Mouse (Mus musculus): ENCODE data around the gene Perm1. TPM values are rescaled to one million over a fixed set of nuclear protein-coding genes. Genes with fewer than 3 reads are reported as not detected.

Perm1 gene
- total and polyA plus RNA-seq, 3 experiments, result 0.19 to 1.8 TPM; not detected in 1

GRCm38 (mm10) chr4:156203413-156204131 is 12.1 kb upstream of the Perm1 start (continued):
- TF ChIP-seq MYC (IDR thresholded peaks at IDR 0.05; ENCODE audit: low read depth, low read length) (no peak), BHLHE40 (IDR thresholded peaks at IDR 0.05; ENCODE audit: borderline replicate concordance, low read depth, low read length) (no peak), EP300 (IDR thresholded peaks at IDR 0.05; ENCODE audit: low read depth in 1 of 2, low read length in 2 of 2) (no peak)

- DNase-seq (ENCODE audit: low read depth, low spot score), result no peak
- no peaks in the 10 kb centered on the region for H3K27me3 ChIP-seq (ENCODE audit: control insufficient read depth in 1 of 2, insufficient read depth in 2 of 2, low read length in 2 of 2)
- TF ChIP-seq TBP (IDR thresholded peaks at IDR 0.05; ENCODE audit: low read depth, low read length) (no peak), USF2 (IDR thresholded peaks at IDR 0.05; ENCODE audit: borderline replicate concordance in 1 of 2, insufficient read depth in 1 of 2, low read depth in 1 of 2, low read length in 2 of 2) (no peak), RAD21 (IDR thresholded peaks at IDR 0.05; ENCODE audit: low read depth, low read length) (no peak), POLR2A (IDR thresholded peaks at IDR 0.05; ENCODE audit: control insufficient read depth in 1 of 2, insufficient read depth in 1 of 2, low read depth in 1 of 2, low read length in 2 of 2, poor library complexity in 1 of 2) (no peak), ELF1 (IDR thresholded peaks at IDR 0.05; ENCODE audit: low read depth, low read length) (no peak), POLR2AphosphoS5 (IDR thresholded peaks at IDR 0.05; ENCODE audit: borderline replicate concordance, low read depth, low read length) (no peak), MXI1 (IDR thresholded peaks at IDR 0.05; ENCODE audit: low read depth, low read length) (no peak), MEF2A (IDR thresholded peaks at IDR 0.05; ENCODE audit: extremely low read depth, insufficient replicate concordance, low read depth, low read length, poor library complexity, severe bottlenecking) (no peak), CHD2 (IDR thresholded peaks at IDR 0.05; ENCODE audit: low read length) (no peak), CHD1 (IDR thresholded peaks at IDR 0.05; ENCODE audit: low read depth, low read length) (no peak), USF1 (IDR thresholded peaks at IDR 0.05; ENCODE audit: low read depth, low read length) (no peak), TAL1 (IDR thresholded peaks at IDR 0.05; ENCODE audit: low read length) (no peak), MAX (IDR thresholded peaks at IDR 0.05; ENCODE audit: low read length) (no peak), EP300 (IDR thresholded peaks at IDR 0.05; ENCODE audit: low read depth in 1 of 2, low read length in 2 of 2) (no peak), ETS1 (IDR thresholded peaks at IDR 0.05; ENCODE audit: low read depth, low read length) (no peak), GATA1 (IDR thresholded peaks at IDR 0.05; ENCODE audit: low read depth, low read length) (no peak), ZKSCAN1 (IDR thresholded peaks at IDR 0.05; ENCODE audit: low read depth, low read length) (no peak), BHLHE40 (IDR thresholded peaks at IDR 0.05; ENCODE audit: borderline replicate concordance, low read depth, low read length) (no peak), TCF12 (IDR thresholded peaks at IDR 0.05; ENCODE audit: low read depth, low read length) (no peak), KAT2A (conservative IDR thresholded peaks at IDR 0.05; ENCODE audit: low read depth, low read length) (no peak)
These were observed 6.8 kb upstream of the Perm1 start for GRCm38 (mm10) chr4:156208872-156209271.

More at GRCm38 (mm10) chr4:156208872-156209271, 6.8 kb upstream of the Perm1 start:
- Histone ChIP-seq H3K4me3 (ENCODE audit: control insufficient read depth in 1 of 2, insufficient read depth in 1 of 2, low read depth in 2 of 2, low read length in 2 of 2) (no peak overlapping the region), H3K9ac (ENCODE audit: control insufficient read depth, low read depth, low read length, poor library complexity, severe bottlenecking) (no peak overlapping the region), H3K4me1 (ENCODE audit: control insufficient read depth in 1 of 2, insufficient read depth in 2 of 2, low read length in 2 of 2) (peaks cover 2 to 18% of the 10 kb centered on the region in 2 experiments; a peak in 3 of 4 replicates), H3K27ac (ENCODE audit: control insufficient read depth, low read depth, low read length) (no peak overlapping the region), H3K9me3 (replicated peaks; ENCODE audit: insufficient read depth, low read length) (no peaks in the 10 kb centered on the region), H3K79me2 (ENCODE audit: control insufficient read depth, insufficient read depth, low read length, poor library complexity) (peaks cover 8% of the 10 kb centered on the region), H3K36me3 (ENCODE audit: control insufficient read depth in 1 of 2, insufficient read depth in 2 of 2, low read length in 2 of 2) (no peaks in the 10 kb centered on the region; a peak in 1 of 4 replicates)

Data from MEL (cell line).